Mouse (Mus musculus) leukemia stem cell, adult 10-12 weeks (primary cell): Measurements from ENCODE around the gene Adamts14. TPM values are rescaled to one million over a fixed set of nuclear protein-coding genes. Genes with fewer than 3 reads are reported as not detected.

Experiments
- polyA plus RNA-seq: library from polyadenylated mRNA; stranded (reverse); fragments of >175 nt; gene quantifications from 2 replicates; pipeline ENCODE4 v1.2.3, GENCODE M21; 2012; ENCODE audit warnings: low replicate concordance

Adamts14 gene
- 2.2 and 3.1 TPM in 2 replicates for polyA plus RNA-seq

GRCm38 (mm10) chr10:61273081-61273843 lies at the start of gene Adamts14:
Gene Adamts14, minus strand, starts transcription at chr10:61273438.

GRCm38 (mm10) chr10:61297477-61297876 lies 24.2 kb upstream of the Adamts14 start, which contains the start of gene Prf1:
Gene Prf1, plus strand, starts transcription at chr10:61297833.

GRCm38 (mm10) chr10:61171654-61172053 lies 101.6 kb downstream of the Adamts14 start, which contains the start of gene Tbata:
Gene Tbata, plus strand, starts transcription at chr10:61171954.

GRCm38 (mm10) chr10:61147157-61148040 lies 125.8 kb downstream of the Adamts14 start, which contains the start of gene Sgpl1:
Gene Sgpl1, minus strand, starts transcription at chr10:61147703.

Other genes starting within 250 kb of the Adamts14 start
- 0.48 TPM in 1 of 2 replicates, not detected in the other for gene Pcbd1, start 184.1 kb downstream of the Adamts14 start, polyA plus RNA-seq
- gene Sgpl1, start 125.7 kb downstream of the Adamts14 start, polyA plus RNA-seq = 8.1 and 12.9 TPM in 2 replicates
- gene Tbata, start 101.5 kb downstream of the Adamts14 start, polyA plus RNA-seq = not detected in 2 replicates
- 0.93 and 6.3 TPM in 2 replicates for gene Prf1, start 24.4 kb upstream of the Adamts14 start, polyA plus RNA-seq
- gene Pald1, start 110.1 kb upstream of the Adamts14 start, polyA plus RNA-seq = 1.5 and 1.6 TPM in 2 replicates
- not detected in 2 replicates for gene Nodal, start 144.5 kb upstream of the Adamts14 start, polyA plus RNA-seq
- 130 and 157 TPM in 2 replicates for gene Eif4ebp2, start 179.2 kb upstream of the Adamts14 start, polyA plus RNA-seq
- 6.7 and 49.3 TPM in 2 replicates for gene Lrrc20, start 202.4 kb upstream of the Adamts14 start, polyA plus RNA-seq